Mouse (Mus musculus) midbrain, embryonic 13.5 days (tissue): ENCODE data around the gene Cachd1. TPM values are rescaled to one million over a fixed set of nuclear protein-coding genes. Genes with fewer than 3 reads are reported as not detected.

Source experiments
- ATAC-seq: fragments of 200-750 bp; cut with Nextera tagmentation; 2 replicates; pipeline ENCODE4 v1.8.0; 2017; ENCODE audit warnings: mild to moderate bottlenecking, moderate TSS enrichment, moderate library complexity
- H3K27ac ChIP-seq: fragments of 300-500 bp; sonication (generic); 2 replicates; pipeline ENCODE4 v1.5.1; 2015; ENCODE audit warnings: inconsistent platforms, mild to moderate bottlenecking, moderate library complexity
- H3K27me3 ChIP-seq: fragments of 300-500 bp; sonication (generic); 2 replicates; pipeline ENCODE4 v1.6.1; 2015; ENCODE audit warnings: mild to moderate bottlenecking, inconsistent platforms
- H3K36me3 ChIP-seq: fragments of 300-500 bp; sonication (generic); 2 replicates; pipeline ENCODE4 v1.6.1; 2015; ENCODE audit warnings: mild to moderate bottlenecking, inconsistent platforms
- H3K4me1 ChIP-seq: fragments of 300-500 bp; sonication (generic); replicated peaks from 2 replicates; pipeline ENCODE4 v1.6.1; 2015; ENCODE audit warnings: inconsistent platforms
- H3K4me2 ChIP-seq: fragments of 300-500 bp; sonication (generic); replicated peaks from 2 replicates; pipeline ENCODE4 v1.6.1; 2015; ENCODE audit warnings: moderate library complexity, mild to moderate bottlenecking, inconsistent platforms
- H3K4me3 ChIP-seq: fragments of 300-500 bp; sonication (generic); replicated peaks from 2 replicates; pipeline ENCODE4 v1.5.1; 2015; ENCODE audit warnings: mild to moderate bottlenecking, inconsistent platforms
- H3K9ac ChIP-seq: fragments of 300-500 bp; sonication (generic); replicated peaks from 2 replicates; pipeline ENCODE4 v1.6.1; 2015; ENCODE audit warnings: mild to moderate bottlenecking, inconsistent platforms
- H3K9me3 ChIP-seq: fragments of 300-500 bp; sonication (generic); 2 replicates; pipeline ENCODE4 v1.6.1; 2016; ENCODE audit warnings: mild to moderate bottlenecking, inconsistent platforms
- WGBS: fragments of 180-500 bp; shearing (Covaris S2); methylation state at CpG from one replicate; pipeline ENCODE4 v1.1.7; 2015; 5-methylcytosine and 5-hydroxymethylcytosine counted together
- polyA plus RNA-seq: library from polyadenylated mRNA; unstranded; fragments of >200 nt; fragmentation: Nextera tagmentation; extraction: Ambion mirVana; gene quantifications from 2 replicates; pipeline ENCODE4 v1.2.1, GENCODE M21; 2015

Cachd1 gene
- polyA plus RNA-seq, 1 experiment from 2014 or later, result 38.9 TPM

DNA sequence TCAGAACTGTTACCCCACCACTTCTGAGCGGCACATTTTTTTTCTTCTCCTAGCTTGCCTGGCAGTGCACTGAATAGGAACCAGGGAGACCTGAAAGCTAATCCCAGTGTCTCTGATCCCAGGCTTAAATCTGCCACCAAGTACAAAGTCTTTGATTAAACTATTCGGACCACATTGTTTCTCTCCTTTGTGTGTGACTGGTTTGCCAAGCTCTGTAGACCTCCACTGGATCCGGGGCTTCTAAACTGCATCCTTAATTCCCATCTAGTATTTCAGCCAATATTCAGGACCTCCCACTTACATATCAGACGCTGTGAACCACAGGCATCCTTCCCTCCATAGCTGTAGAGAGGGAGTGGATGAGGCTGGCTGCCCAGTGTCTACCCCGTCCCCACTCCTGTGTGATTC is 231.9 kb downstream of the Cachd1 start:
- Histone ChIP-seq H3K27ac (peak overlapping the region; percentile 42; the same call in 1 of the 2 replicates), H3K4me1 (peaks cover 13% of the 10 kb centered on the region)
- 14% methylated on average over 5 of the region's 5 CpGs for WGBS

DNA sequence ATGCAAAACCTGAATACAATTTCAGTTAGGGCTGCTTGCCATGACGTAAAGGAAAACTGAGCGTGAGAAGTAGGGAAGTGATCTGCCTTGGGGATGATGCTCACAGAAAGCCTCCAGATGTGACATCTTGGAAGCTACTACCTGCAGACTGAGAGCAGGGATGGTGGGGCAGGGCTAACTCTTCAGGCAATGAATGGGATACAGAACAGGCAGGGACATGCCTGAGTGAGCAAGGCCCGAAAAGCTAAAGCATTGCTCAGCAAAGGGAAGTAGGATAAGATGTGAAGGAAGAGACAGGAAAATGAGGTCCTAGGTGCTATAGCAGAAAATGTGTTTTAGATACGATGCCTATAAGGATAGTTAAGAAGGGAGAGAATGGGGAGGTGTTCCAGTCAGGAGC is 232.6 kb downstream of the Cachd1 start:
- WGBS, result 69% methylated on average over 4 of the region's 4 CpGs
- no peaks in the 10 kb centered on the region for H3K27me3 ChIP-seq
- no peak for ATAC-seq
- no peak overlapping the region for H3K4me3 ChIP-seq
- peaks cover 25% of the 10 kb centered on the region for H3K36me3 ChIP-seq
- no peaks in the 10 kb centered on the region for H3K9me3 ChIP-seq
- no peak overlapping the region for H3K27ac ChIP-seq
- no peak overlapping the region for H3K9ac ChIP-seq
- peaks cover 13% of the 10 kb centered on the region for H3K4me1 ChIP-seq
- H3K4me2 ChIP-seq, result no peak overlapping the region

More for the DNA sequence above, 231.9 kb downstream of the Cachd1 start:
- Histone ChIP-seq H3K9me3 (no peaks in the 10 kb centered on the region), H3K27me3 (no peaks in the 10 kb centered on the region), H3K4me2 (no peak overlapping the region), H3K9ac (no peak overlapping the region), H3K36me3 (peaks cover 31% of the 10 kb centered on the region), H3K4me3 (no peak overlapping the region)
- peak; percentile 63 for ATAC-seq

DNA sequence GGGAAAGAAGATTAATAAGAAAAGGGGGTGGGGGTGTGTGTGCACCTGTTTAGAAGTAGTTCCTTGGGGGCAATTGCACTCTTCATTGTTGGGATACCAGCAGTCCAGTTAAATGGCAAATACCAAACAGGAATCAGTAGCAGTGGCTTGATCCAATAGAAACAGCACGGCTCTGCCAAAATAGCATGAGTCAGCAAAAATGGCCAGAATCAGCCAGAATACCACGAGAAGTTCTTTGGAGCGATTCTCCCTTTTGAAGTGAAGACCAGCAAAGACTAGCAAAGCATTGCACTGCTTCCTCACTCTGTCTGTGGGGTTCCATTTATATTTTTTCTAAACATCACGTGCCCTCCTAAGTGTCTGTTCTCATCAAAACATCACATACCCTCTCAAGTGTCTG is 241.3 kb downstream of the Cachd1 start:
- ATAC-seq, result no peak
- Histone ChIP-seq H3K27ac (no peak overlapping the region), H3K4me2 (no peak overlapping the region), H3K9ac (no peak overlapping the region), H3K4me3 (no peak overlapping the region), H3K36me3 (no peaks in the 10 kb centered on the region), H3K27me3 (no peaks in the 10 kb centered on the region), H3K4me1 (no peaks in the 10 kb centered on the region), H3K9me3 (peaks cover 11% of the 10 kb centered on the region)
- WGBS, result 91% methylated on average over 4 of the region's 4 CpGs

GRCm38 (mm10) chr4:101020596-101020995 is 244.1 kb downstream of the Cachd1 start, which contains the start of gene Gm10577:
Gm10577 (minus strand) TSS chr4:101020696.
- no peak within 1 kb of the TSS for H3K27ac ChIP-seq
- WGBS, result 87% methylated on average over 4 of the region's 4 CpGs
- peaks cover 14% of the 10 kb centered on the region for H3K9me3 ChIP-seq
- H3K4me2 ChIP-seq, result no peak within 1 kb of the TSS
- no peak within 1 kb of the TSS for H3K4me3 ChIP-seq
- ATAC-seq, result no peak
- no peaks in the 10 kb centered on the region for H3K4me1 ChIP-seq
- H3K27me3 ChIP-seq, result no peaks in the 10 kb centered on the region
- H3K9ac ChIP-seq, result no peak within 1 kb of the TSS
- H3K36me3 ChIP-seq, result no peaks in the 10 kb centered on the region

GRCm38 (mm10) chr4:101026566-101026965 is 250.1 kb downstream of the Cachd1 start:
- no peak for ATAC-seq

DNA sequence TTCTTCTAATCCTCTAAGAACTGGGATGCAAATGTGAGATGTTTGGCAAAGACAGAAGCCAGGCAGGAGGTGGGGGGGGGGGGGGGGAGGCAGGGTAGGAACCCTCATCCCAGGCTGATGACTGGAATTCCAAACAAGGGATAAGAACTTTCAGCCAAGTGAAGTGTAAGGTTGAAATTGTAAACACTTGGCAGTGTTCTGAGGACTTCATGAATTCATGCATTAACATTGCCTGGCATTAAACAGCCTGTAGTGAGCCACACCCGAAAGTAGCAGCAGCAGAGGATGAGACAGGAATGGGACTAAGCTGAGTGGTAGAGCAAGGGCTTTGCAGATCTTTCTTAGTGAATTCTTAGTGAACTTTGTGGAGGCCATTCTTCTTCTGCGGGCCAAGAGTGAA is 250.5 kb downstream of the Cachd1 start:
- H3K4me2 ChIP-seq, result no peak overlapping the region
- peaks cover 7% of the 10 kb centered on the region; the same call in 1 of the 2 replicates for H3K4me1 ChIP-seq
- peaks cover 10% of the 10 kb centered on the region for H3K9me3 ChIP-seq
- H3K27me3 ChIP-seq, result no peaks in the 10 kb centered on the region
- no peak overlapping the region for H3K4me3 ChIP-seq
- H3K9ac ChIP-seq, result no peak overlapping the region
- H3K27ac ChIP-seq, result no peak overlapping the region
- WGBS, result 75% methylated on average over 2 of the region's 2 CpGs
- ATAC-seq, result no peak
- no peaks in the 10 kb centered on the region for H3K36me3 ChIP-seq

More at GRCm38 (mm10) chr4:101026566-101026965, 250.1 kb downstream of the Cachd1 start:
- Histone ChIP-seq H3K27me3 (no peaks in the 10 kb centered on the region), H3K4me2 (no peak overlapping the region), H3K9me3 (peaks cover 10% of the 10 kb centered on the region), H3K4me3 (no peak overlapping the region), H3K4me1 (peaks cover 7% of the 10 kb centered on the region; the same call in 1 of the 2 replicates), H3K9ac (no peak overlapping the region), H3K27ac (peak overlapping the region; percentile 11), H3K36me3 (no peaks in the 10 kb centered on the region)
- WGBS, result 75% methylated on average over 5 of the region's 5 CpGs

GRCm38 (mm10) chr4:101027852-101028411 is 251.5 kb downstream of the Cachd1 start:
- Histone ChIP-seq H3K27me3 (no peaks in the 10 kb centered on the region), H3K27ac (no peak overlapping the region), H3K4me1 (peaks cover 7% of the 10 kb centered on the region; the same call in 1 of the 2 replicates), H3K4me2 (no peak overlapping the region), H3K9ac (no peak overlapping the region), H3K36me3 (no peaks in the 10 kb centered on the region), H3K4me3 (no peak overlapping the region), H3K9me3 (peaks cover 4% of the 10 kb centered on the region)
- no peak for ATAC-seq
- WGBS, result 91% methylated on average over 9 of the region's 9 CpGs

- Histone ChIP-seq H3K27me3 (no peaks in the 10 kb centered on the region), H3K36me3 (no peaks in the 10 kb centered on the region), H3K27ac (no peak overlapping the region), H3K4me1 (no peaks in the 10 kb centered on the region), H3K9me3 (no peaks in the 10 kb centered on the region), H3K9ac (no peak overlapping the region), H3K4me2 (no peak overlapping the region), H3K4me3 (no peak overlapping the region)
- WGBS, result 85% methylated on average over 3 of the region's 3 CpGs
- no peak for ATAC-seq
Observed at GRCm38 (mm10) chr4:101033047-101033446, 256.6 kb downstream of the Cachd1 start.

DNA sequence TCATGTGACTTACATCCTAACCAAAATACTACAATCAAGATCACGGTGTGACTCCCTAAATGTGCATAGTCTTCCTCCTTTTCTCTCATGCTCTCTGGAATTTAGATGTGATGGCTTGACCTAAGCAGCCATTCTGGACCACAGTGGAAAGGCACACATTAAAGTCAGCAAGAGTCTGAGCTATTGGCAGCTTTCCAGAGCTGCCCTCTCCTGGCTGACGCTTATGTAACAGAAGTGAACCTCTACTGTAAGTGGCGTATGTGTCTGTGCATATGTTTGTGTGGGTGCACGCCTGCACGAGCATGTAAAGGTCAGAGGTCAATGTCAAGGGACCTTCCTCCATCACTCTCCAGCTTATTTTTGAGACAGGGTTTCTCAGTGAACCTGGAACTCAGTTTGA is 258.7 kb downstream of the Cachd1 start:
- no peaks in the 10 kb centered on the region for H3K36me3 ChIP-seq
- H3K27me3 ChIP-seq, result no peaks in the 10 kb centered on the region
- H3K9me3 ChIP-seq, result no peaks in the 10 kb centered on the region
- no peak overlapping the region for H3K4me3 ChIP-seq
- no peak overlapping the region for H3K27ac ChIP-seq
- H3K9ac ChIP-seq, result no peak overlapping the region
- H3K4me1 ChIP-seq, result no peaks in the 10 kb centered on the region
- H3K4me2 ChIP-seq, result no peak overlapping the region
- ATAC-seq, result no peak
- WGBS, result 89% methylated on average over 5 of the region's 5 CpGs

DNA sequence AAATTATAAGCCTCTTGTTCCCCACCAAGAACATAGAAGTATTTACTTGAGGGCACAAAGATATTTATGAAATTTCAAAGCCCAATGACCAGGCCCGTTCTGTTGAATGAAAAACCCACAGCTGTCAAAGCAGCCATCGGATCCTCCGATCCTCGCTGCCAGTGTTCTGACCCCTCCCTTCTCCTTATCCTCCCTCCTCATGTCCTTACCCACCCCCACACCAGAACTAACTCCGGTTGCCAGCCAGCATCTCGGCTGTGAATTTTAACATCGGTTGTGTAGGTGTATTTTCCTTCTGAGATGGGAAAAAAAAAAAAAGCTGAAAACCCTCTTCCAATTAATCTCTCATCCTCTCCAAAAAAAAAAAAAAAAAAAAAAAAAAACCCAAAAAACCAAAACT is 260.7 kb downstream of the Cachd1 start:
- Histone ChIP-seq H3K4me1 (no peaks in the 10 kb centered on the region), H3K27ac (no peak overlapping the region), H3K27me3 (no peaks in the 10 kb centered on the region), H3K9me3 (no peaks in the 10 kb centered on the region), H3K9ac (no peak overlapping the region), H3K36me3 (no peaks in the 10 kb centered on the region), H3K4me3 (no peak overlapping the region), H3K4me2 (no peak overlapping the region)
- ATAC-seq, result no peak
- 61% methylated on average over 7 of the region's 7 CpGs for WGBS

GRCm38 (mm10) chr4:101043691-101044090 is 267.2 kb downstream of the Cachd1 start:
- Histone ChIP-seq H3K9ac (no peak overlapping the region), H3K27me3 (no peaks in the 10 kb centered on the region), H3K27ac (no peak overlapping the region), H3K4me3 (no peak overlapping the region), H3K36me3 (no peaks in the 10 kb centered on the region), H3K4me1 (no peaks in the 10 kb centered on the region), H3K9me3 (no peaks in the 10 kb centered on the region), H3K4me2 (no peak overlapping the region)
- no peak for ATAC-seq
- WGBS, result 92% methylated on average over 2 of the region's 2 CpGs

GRCm38 (mm10) chr4:101044149-101044548 is 267.7 kb downstream of the Cachd1 start:
- no peak overlapping the region for H3K9ac ChIP-seq
- no peak for ATAC-seq
- H3K27me3 ChIP-seq, result no peaks in the 10 kb centered on the region
- no peak overlapping the region for H3K27ac ChIP-seq
- no peak overlapping the region for H3K4me3 ChIP-seq
- H3K9me3 ChIP-seq, result no peaks in the 10 kb centered on the region
- H3K4me2 ChIP-seq, result no peak overlapping the region
- no peaks in the 10 kb centered on the region for H3K36me3 ChIP-seq
- no peaks in the 10 kb centered on the region for H3K4me1 ChIP-seq

- no peak overlapping the region for H3K4me2 ChIP-seq
- no peak for ATAC-seq
- H3K36me3 ChIP-seq, result no peaks in the 10 kb centered on the region
- no peak overlapping the region for H3K9ac ChIP-seq
- H3K9me3 ChIP-seq, result no peaks in the 10 kb centered on the region
- H3K4me1 ChIP-seq, result no peaks in the 10 kb centered on the region
- no peak overlapping the region for H3K4me3 ChIP-seq
- H3K27ac ChIP-seq, result no peak overlapping the region
- H3K27me3 ChIP-seq, result no peaks in the 10 kb centered on the region
- WGBS, result 80% methylated on average over 4 of the region's 4 CpGs
Observed at GRCm38 (mm10) chr4:101046576-101046975, 270.1 kb downstream of the Cachd1 start.
